Mouse (Mus musculus) heart, embryonic 12.5 days (tissue): ENCODE measurements around the gene Plekhh2. TPM values are rescaled to one million over a fixed set of nuclear protein-coding genes. Genes with fewer than 3 reads are reported as not detected.

Experiments used
- ATAC-seq: fragments of 200-750 bp; cut with Nextera tagmentation; 2 replicates; pipeline ENCODE4 v1.8.0; 2017; ENCODE audit warnings: moderate TSS enrichment, moderate library complexity; ENCODE audit not compliant: insufficient number of reproducible peaks, low FRiP score
- H3K27ac ChIP-seq: fragments of 300-500 bp; sonication (generic); 2 replicates; pipeline ENCODE4 v1.5.1; 2016; ENCODE audit warnings: mild to moderate bottlenecking, moderate library complexity; ENCODE audit not compliant: poor library complexity, severe bottlenecking
- H3K27me3 ChIP-seq: fragments of 300-500 bp; sonication (generic); replicated peaks from 2 replicates; pipeline ENCODE4 v1.6.1; 2016; ENCODE audit warnings: mild to moderate bottlenecking, moderate library complexity
- H3K36me3 ChIP-seq: fragments of 300-500 bp; sonication (generic); 2 replicates; pipeline ENCODE4 v1.6.1; 2016; ENCODE audit warnings: mild to moderate bottlenecking, moderate library complexity
- H3K4me1 ChIP-seq: fragments of 300-500 bp; sonication (generic); replicated peaks from 2 replicates; pipeline ENCODE4 v1.6.1; 2016; ENCODE audit warnings: mild to moderate bottlenecking
- H3K4me2 ChIP-seq: fragments of 300-500 bp; sonication (generic); 2 replicates; pipeline ENCODE4 v1.6.1; 2016; ENCODE audit warnings: mild to moderate bottlenecking, moderate library complexity
- H3K4me3 ChIP-seq: fragments of 300-500 bp; sonication (generic); 2 replicates; pipeline ENCODE4 v1.5.1; 2016; ENCODE audit warnings: mild to moderate bottlenecking
- H3K9ac ChIP-seq: fragments of 300-500 bp; sonication (generic); 2 replicates; pipeline ENCODE4 v1.6.1; 2016; ENCODE audit warnings: mild to moderate bottlenecking, moderate library complexity
- H3K9me3 ChIP-seq: fragments of 300-500 bp; sonication (generic); replicated peaks from 2 replicates; pipeline ENCODE4 v1.6.1; 2016; ENCODE audit warnings: mild to moderate bottlenecking, moderate library complexity
- WGBS: fragments of 180-500 bp; shearing (Covaris S2); methylation state at CpG from one replicate; pipeline ENCODE4 v1.1.7; 2016; 5-methylcytosine and 5-hydroxymethylcytosine counted together
- polyA plus RNA-seq: library from polyadenylated mRNA; unstranded; fragments of >200 nt; fragmentation: Nextera tagmentation; extraction: Ambion mirVana; gene quantifications from 2 replicates; pipeline ENCODE4 v1.2.1, GENCODE M21; 2016

Gene Plekhh2
- polyA plus RNA-seq, 1 experiment from 2014 or later = 3.3 TPM

DNA sequence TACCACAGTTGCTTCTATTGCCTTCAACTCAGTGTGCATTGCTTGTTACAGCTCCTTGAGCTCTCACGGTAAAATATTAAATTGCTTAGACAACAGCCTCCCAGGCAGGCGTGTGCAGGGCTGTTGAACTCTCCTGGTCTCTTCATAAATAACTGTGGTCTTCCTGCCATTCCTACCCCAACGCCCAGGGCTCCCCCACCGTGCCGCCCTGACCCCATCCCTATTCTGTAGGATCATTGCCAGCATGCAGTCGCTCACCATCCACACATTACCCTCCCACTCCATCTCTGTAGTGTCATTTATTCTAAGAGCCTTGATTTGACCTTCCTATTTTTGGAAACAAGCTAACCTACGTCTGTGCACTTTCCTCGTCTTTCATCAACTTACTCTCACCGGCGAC is 153.4 kb downstream of the Plekhh2 start:
- Histone ChIP-seq H3K4me1 (peaks cover 10% of the 10 kb centered on the region), H3K36me3 (no peaks in the 10 kb centered on the region), H3K4me3 (no peak overlapping the region), H3K4me2 (no peak overlapping the region), H3K27me3 (peaks cover 8% of the 10 kb centered on the region), H3K9ac (no peak overlapping the region), H3K9me3 (no peaks in the 10 kb centered on the region), H3K27ac (no peak overlapping the region)
- WGBS = 45% methylated on average over 10 of the region's 10 CpGs
- ATAC-seq = no peak

GRCm38 (mm10) chr17:84665691-84666090 is 154.0 kb downstream of the Plekhh2 start:
- H3K4me3 ChIP-seq = no peak overlapping the region
- H3K27me3 ChIP-seq = peaks cover 8% of the 10 kb centered on the region
- H3K27ac ChIP-seq = no peak overlapping the region
- no peak overlapping the region for H3K4me2 ChIP-seq
- no peaks in the 10 kb centered on the region for H3K36me3 ChIP-seq
- no peak for ATAC-seq
- H3K4me1 ChIP-seq = peaks cover 10% of the 10 kb centered on the region
- H3K9ac ChIP-seq = no peak overlapping the region
- H3K9me3 ChIP-seq = no peaks in the 10 kb centered on the region
- WGBS = 32% methylated on average over 9 of the region's 9 CpGs

DNA sequence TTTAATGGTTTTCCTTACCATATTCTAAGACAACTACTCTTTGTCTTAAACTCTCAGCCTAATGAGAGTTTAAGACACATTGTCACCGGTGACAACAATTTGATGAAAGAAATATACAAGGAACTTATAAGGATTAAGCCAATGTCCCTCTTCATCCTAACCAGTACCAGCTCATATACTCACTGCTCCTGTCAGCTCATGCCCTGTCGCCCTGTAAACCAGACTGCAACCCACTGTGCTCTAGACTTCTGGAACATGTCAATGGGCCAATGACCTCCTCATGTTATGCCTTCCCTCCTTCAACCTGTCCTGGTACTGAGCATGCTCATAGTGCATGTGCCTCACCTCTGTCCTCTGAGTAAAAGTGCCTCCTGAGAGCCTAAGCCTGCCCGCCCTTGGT is 156.2 kb downstream of the Plekhh2 start:
- Histone ChIP-seq H3K4me2 (no peak overlapping the region), H3K27me3 (peaks cover 8% of the 10 kb centered on the region), H3K36me3 (no peaks in the 10 kb centered on the region), H3K9me3 (no peaks in the 10 kb centered on the region), H3K27ac (no peak overlapping the region), H3K9ac (no peak overlapping the region), H3K4me1 (peaks cover 10% of the 10 kb centered on the region), H3K4me3 (no peak overlapping the region)
- WGBS = 81% methylated on average over 3 of the region's 3 CpGs
- no peak for ATAC-seq

Other genes starting within 250 kb of the Plekhh2 start
- gene Thada, start 45.7 kb upstream of the Plekhh2 start, polyA plus RNA-seq = 6.4 and 7.8 TPM in 2 replicates
- gene Dync2li1, start 114.6 kb downstream of the Plekhh2 start, polyA plus RNA-seq = 9.6 and 10.1 TPM in 2 replicates
- gene Abcg8, start 164.4 kb downstream of the Plekhh2 start, polyA plus RNA-seq = not detected in 2 replicates
- 0.39 and 0.42 TPM in 2 replicates for gene Abcg5, start 171.1 kb downstream of the Plekhh2 start, polyA plus RNA-seq